Mouse (Mus musculus) ovary, adult 2 months (tissue): ENCODE data around the gene Zfp873. TPM values are rescaled to one million over a fixed set of nuclear protein-coding genes. Genes with fewer than 3 reads are reported as not detected.

Source experiments
- polyA plus RNA-seq: library from polyadenylated mRNA; depleted of rRNA; stranded (reverse); fragments of >200 nt; gene quantifications from 2 replicates; pipeline ENCODE4 v1.2.3, GENCODE M21; 2012; rRNA removed

Gene Zfp873
- 0.95 and 1.7 TPM in 2 replicates for polyA plus RNA-seq

DNA sequence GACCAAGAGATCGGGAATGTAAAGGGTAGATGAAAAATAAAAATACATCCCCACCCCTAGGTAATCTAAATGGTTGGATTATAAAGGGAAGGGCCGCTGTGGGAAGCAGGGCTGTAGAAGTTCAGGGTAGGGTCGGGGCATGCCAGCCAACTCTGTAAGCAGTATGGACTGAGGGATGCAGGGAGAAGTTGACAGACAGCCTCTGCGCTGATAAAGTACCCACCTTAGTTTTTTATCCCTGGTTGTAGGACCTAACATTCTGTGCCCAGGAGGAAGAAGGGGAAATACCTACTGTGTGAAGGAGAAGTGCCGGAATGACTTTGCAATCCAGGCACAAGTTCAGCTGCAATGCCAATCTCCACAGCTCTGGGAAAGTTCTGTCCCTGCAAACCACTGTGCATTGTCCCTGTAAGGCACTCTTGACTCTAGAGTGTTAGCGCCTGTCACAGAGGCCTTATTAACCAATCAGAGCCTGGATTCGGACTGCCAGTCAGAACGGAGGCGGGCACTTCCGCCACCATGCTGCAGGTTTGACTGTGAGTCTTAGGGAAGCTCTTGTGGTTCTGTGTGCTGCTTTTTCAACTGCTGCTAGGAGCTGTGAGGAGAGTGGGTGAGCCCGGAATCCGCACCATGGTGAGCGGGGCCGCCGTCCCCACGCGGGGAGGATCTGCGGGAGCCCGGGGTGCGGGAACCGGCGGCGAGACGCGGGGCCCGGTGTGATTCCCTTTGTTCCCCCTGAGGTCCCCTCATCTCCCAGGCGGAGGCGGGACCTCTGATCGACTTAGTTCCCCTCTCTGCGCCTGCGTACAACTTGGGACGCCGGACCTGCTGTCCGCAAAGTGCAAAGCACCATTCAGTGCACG is at the start of gene Zfp873:
Gene Zfp873 (plus strand): TSS at position 527 of the 863 bp plus-strand sequence.

DNA sequence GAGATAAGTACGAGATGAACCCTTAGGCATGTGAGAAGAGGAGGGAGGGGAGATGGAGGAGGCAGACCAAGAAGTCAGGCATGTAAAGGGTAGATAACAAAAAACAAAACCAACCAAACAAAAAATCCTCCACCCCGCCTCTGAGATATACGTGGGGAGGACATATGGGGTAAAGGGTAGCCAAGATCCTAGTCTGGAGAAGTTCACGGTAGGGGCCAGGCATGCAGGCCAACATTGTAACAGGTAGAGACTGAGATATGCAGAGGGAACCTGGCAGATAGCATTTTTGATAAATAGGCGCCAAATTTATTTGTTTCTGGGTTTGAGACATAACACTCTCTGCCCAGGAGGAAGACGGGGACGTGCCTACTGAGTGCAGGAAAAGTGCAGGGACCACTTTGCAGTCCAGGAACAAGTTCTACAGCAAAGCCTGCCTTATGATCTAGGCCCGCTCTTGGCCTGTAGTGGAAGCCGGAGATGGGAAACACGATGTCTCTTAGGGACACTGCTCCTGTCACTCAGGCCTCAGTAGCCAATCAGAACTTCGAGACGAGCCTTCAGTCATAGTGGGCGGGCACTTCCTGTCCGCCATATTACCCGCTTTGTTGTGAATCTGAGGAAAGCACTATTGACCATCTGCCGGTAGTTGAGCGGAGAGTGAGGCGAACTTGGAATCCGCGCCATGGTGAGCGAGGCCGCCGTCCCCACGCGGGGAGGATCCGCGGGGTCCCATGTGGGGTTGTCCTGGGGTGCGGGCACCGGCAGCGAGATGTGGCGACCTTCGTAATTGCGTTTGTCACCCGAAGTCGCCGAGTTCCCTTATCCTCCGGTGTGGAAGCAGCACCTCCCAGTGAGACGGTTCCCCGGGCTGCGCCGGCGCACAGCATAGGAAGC is 35.1 kb downstream of the Zfp873 start, which contains the start of gene BC024063:
Gene BC024063 (plus strand): TSS at position 626 of the 894 bp plus-strand sequence.

Other genes with a start within 250 kb of the Zfp873 start
- 0.07 TPM in 1 of 2 replicates, not detected in the other for gene Gm4767, start 235.9 kb upstream of the Zfp873 start, polyA plus RNA-seq
- gene Gm32687, start 184.2 kb upstream of the Zfp873 start, polyA plus RNA-seq = 0.12 and 0.26 TPM in 2 replicates
- 0.08 TPM in 1 of 2 replicates, not detected in the other for gene Zfp781, start 117.6 kb upstream of the Zfp873 start, polyA plus RNA-seq
- gene BC024063, start 35.2 kb downstream of the Zfp873 start, polyA plus RNA-seq = 0.09 TPM in 1 of 2 replicates, not detected in the other
- 0.06 and 0.14 TPM in 2 replicates for gene AU041133, start 79.9 kb downstream of the Zfp873 start, polyA plus RNA-seq
- gene Zfp938, start 193.2 kb downstream of the Zfp873 start, polyA plus RNA-seq = 0.24 and 0.35 TPM in 2 replicates